Mouse (Mus musculus): ENCODE measurements around the gene Mme. TPM values are rescaled to one million over a fixed set of nuclear protein-coding genes. Genes with fewer than 3 reads are reported as not detected.

The Mme gene
- polyA plus RNA-seq, 1 experiment from 2014 or later, result 12.6 TPM

DNA sequence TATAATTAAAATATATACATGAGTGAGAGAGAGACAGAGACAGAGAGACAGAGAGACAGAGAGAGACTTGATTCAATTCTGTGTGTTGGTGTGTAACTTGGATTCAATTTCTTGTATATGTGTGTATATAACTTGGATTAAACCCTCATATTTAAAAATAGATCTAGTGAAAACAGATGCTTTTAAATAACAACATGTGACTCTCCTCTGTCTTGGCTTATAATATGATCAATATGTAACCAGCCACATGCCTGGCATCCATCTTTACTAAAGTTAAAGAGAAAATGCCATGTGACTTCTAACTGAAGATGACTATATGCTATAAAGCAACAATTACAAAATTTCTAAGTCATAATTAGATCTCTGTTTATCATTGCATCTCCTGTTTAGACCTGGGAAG, 182.2 kb downstream of the Mme start:
- no peaks in the 10 kb centered on the region for H3K9me3 ChIP-seq
- no peak overlapping the region for H3K4me2 ChIP-seq (replicated peaks)
- no peak overlapping the region for H3K4me3 ChIP-seq
- H3K36me3 ChIP-seq, result no peaks in the 10 kb centered on the region
- no peak overlapping the region for H3K27ac ChIP-seq (replicated peaks)
- no peak overlapping the region for H3K9ac ChIP-seq (replicated peaks)
- ATAC-seq (ENCODE audit: low FRiP score, low read depth), result no peak
- no peaks in the 10 kb centered on the region for H3K27me3 ChIP-seq
- H3K4me1 ChIP-seq, result no peaks in the 10 kb centered on the region

Other genes with a start within 250 kb of the Mme start
- not detected in 2 replicates for gene Gm34302, start 242.3 kb downstream of the Mme start, polyA plus RNA-seq (2016; fragmentation: Nextera tagmentation; extraction: Ambion mirVana)